Mouse (Mus musculus) heart, postnatal 14 days (tissue): ENCODE measurements around the gene Mettl26. TPM values are rescaled to one million over a fixed set of nuclear protein-coding genes. Genes with fewer than 3 reads are reported as not detected.

ENCODE experiments used
- DNase-seq, 2 experiments: peaks; one replicate each; pipeline ENCODE4 v3.0.0; 2021 to 2022
- intact Hi-C: fragments of 180-260 bp; cut with DNase I; formaldehyde crosslinking; loops from one replicate; pipeline ENCODE4 v1.15.1; 2025
- microRNA-seq, 2 experiments: library from miRNA; unstranded; fragments of <30 nt; microRNA quantifications; one replicate each; pipeline ENCODE4 v1.2.0; 2021 to 2022
- total RNA-seq, 2 experiments: library from RNA; stranded (reverse); gene quantifications; 2 replicates each; pipeline ENCODE4 v1.2.3; 2021

Mettl26 gene
- total RNA-seq, 2 experiments from 2014 or later = 11.3 to 13.2 TPM

DNA sequence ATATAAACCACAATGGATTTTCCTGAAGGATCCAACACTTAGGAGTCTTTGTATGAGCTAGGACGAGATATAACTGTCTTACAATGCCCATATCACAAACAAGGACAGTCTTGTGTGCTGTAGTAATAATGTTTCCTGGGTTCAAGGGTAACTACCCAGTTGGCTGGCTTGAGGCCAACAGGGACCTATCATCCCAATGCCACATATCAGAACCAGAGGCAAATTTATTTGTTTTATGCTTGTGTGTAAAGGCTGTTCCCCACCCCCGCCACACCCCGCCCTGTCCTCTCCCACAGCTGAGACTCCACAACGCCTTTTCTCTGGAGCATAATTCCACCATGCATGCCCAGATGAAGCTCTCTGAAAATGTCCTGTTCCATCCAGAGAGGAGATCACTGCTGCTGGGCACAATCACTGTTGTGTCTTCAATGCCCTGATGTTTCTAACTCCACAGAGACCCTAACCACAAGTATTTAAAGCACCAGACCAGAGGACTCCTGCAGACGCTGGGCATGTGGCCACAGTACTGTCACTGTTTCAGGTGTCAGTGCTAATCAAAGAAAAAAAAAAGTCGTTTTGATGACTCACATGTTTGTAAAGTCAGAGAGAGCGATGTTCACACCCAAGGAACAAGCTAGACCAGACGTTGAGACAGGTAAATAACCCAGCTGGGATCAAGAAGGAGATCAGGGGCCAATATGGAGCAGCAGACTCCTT lies 42.2 kb downstream of the Mettl26 start:
- intact Hi-C loops = no loop called here
- DNase-seq = no peak

DNA sequence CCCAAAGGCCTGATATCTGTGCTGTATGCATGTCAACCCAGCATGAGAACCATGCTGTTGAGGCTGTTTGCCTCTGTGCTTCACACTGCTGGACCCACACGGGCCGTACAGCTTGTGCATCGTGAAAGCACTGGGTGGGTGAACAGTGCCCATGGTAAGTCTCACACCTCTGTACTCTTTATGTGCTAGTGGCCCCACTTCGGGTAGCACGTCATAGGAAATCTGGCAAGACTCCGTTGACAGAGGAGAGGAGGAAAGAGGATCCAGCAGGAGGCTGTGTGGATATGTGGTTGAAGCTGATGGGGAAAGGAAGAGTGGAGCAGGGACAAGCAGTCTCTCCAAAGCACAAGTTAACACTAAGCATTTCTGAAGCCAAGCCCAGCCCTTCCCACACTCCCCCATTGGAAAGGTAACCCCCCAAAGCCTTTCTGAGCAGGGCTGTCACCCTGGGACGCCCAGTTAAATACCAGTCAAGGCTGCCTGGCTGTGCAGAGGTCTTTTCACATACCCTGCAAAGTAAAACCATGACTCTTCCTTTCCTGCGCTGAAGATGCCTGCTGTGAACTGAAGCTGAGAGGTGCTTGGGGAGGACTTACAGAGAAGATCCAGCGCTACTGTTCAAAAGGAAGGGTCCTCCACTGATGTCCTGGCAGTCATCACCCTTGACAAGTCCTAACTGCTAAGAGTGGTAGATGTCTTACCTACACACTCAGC lies 43.3 kb downstream of the Mettl26 start:
- intact Hi-C loops = no loop called here
- DNase-seq = no peak

GRCm38 (mm10) chr17:25919144-25919785 lies 44.4 kb downstream of the Mettl26 start, which contains the start of gene Rab40c:
Gene Rab40c (minus strand): TSS chr17:25919727.
- peak in 1 of 2 experiments; percentile 49 for DNase-seq
- intact Hi-C loops = no loop called here

DNA sequence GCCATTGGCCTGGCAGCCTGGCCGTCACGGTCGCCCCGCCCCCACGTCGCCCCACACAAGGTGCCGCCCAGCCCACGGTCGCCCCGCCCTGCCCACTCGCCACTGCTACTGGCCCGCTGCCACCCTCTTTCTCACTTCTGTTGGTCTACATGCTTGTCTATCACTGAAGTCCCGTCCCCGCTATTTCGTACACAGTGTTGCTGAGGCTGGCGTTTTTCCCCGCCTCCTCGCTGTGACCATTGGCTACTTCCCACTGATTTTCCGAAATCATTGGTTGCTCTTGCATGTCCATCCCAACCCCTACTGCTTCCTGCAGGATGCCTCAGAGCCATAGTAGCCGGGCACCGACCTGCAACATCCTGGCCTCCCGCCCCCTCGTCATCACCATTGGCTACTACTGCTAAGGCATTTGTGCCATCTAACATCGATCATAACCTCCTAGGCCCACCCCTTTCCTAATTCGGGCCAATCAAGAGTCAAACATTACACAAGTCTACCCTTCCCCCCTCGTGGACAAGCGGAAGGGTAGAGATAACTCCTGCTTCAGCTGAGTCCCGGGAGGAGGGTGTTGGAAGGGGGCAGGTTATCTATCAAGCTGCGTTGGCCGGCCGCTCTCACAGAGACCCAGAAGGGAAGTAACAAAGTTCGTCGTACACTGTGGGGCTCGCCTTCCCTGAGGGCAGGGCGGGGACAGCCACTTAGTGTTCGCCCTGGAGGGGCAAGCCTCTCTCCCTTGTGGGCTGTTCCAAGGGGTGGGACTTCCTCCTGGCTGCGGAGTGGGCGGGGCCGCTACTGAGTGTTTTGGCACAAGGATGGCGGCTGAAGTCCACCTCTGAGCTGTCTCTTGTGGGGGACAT lies 45.1 kb downstream of the Mettl26 start:
- intact Hi-C loops = no loop called here
- peak; percentile 100 for DNase-seq

GRCm38 (mm10) chr17:25922120-25922519 lies 47.2 kb downstream of the Mettl26 start:
- intact Hi-C loops = no loop called here
- DNase-seq = peak in 1 of 2 experiments; percentile 22

DNA sequence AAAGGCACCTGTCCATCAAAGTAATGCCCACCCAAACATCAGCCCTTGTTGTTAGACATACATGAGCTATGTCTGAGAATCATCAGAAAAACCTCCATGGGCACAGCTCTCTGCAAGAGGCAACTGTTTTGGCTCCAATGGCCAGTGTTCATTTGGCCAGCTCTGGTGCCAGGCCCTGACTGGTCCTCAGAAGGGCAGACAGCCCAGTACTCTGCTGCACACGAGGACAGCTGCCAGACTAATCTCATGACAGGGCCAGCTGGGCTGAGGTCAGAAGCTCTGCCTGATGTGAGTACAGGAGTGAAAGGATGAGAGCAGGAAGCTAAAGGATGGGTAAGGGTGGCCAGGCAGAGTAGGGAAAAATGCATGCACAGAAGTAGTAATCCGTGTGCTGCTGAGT lies 50.5 kb downstream of the Mettl26 start:
- intact Hi-C loops = loop anchor here (5.0 kb wide), 1 partner anchor 33 kb away; no protein-coding TSS in a partner anchor
- peak; percentile 40 to 72 for DNase-seq

Small RNA genes within 50 kb of the gene (microRNA-seq; reads per million reads assigned to microRNA genes)
- 1.1 to 2.8 reads per million in 2 experiments for gene Mir3082

Other genes starting within 250 kb of the Mettl26 start
- 1 to 10 TPM; 1.7 to 2.1 TPM for gene Gng13, start 157.9 kb upstream of the Mettl26 start, total RNA-seq
- gene Chtf18, start 147.7 kb upstream of the Mettl26 start, total RNA-seq = 1 to 10 TPM; 1.1 to 4.4 TPM
- gene Rpusd1, start 147.4 kb upstream of the Mettl26 start, total RNA-seq = 1 to 10 TPM; 5.0 to 5.4 TPM
- not detected for gene Mslnl, start 139.0 kb upstream of the Mettl26 start, total RNA-seq
- gene Msln, start 120.7 kb upstream of the Mettl26 start, total RNA-seq = 10 to 100 TPM; 30.0 to 34.5 TPM
- gene Narfl, start 101.3 kb upstream of the Mettl26 start, total RNA-seq = 10 to 100 TPM; 44.8 TPM
- gene Haghl, start 89.4 kb upstream of the Mettl26 start, total RNA-seq = 10 to 100 TPM; 15.0 to 15.1 TPM
- gene Ccdc78, start 88.5 kb upstream of the Mettl26 start, total RNA-seq = under 1 TPM in 1 of 2 experiments, not detected in 1; 0.17 TPM
- gene Fam173a, start 82.2 kb upstream of the Mettl26 start, total RNA-seq = 10 to 100 TPM; 36.4 to 37.4 TPM
- not detected for gene AC134908.4, start 79.4 kb upstream of the Mettl26 start, total RNA-seq
- gene Metrn, start 77.9 kb upstream of the Mettl26 start, total RNA-seq = 10 to 100 TPM; 67.1 to 74.7 TPM
- 1 to 10 TPM in 1 of 2 experiments, under 1 TPM in 1; 1.00 to 1.2 TPM for gene Fbxl16, start 66.0 kb upstream of the Mettl26 start, total RNA-seq
- gene Wdr24, start 51.4 kb upstream of the Mettl26 start, total RNA-seq = 10 to 100 TPM; 10.5 to 11.0 TPM
- gene Jmjd8, start 46.2 kb upstream of the Mettl26 start, total RNA-seq = 10 to 100 TPM; 33.1 to 34.1 TPM
- 100 to 1,000 TPM; 106 to 109 TPM for gene Stub1, start 41.7 kb upstream of the Mettl26 start, total RNA-seq
- 1 to 10 TPM; 2.5 to 3.1 TPM for gene Rhbdl1, start 37.8 kb upstream of the Mettl26 start, total RNA-seq
- 1 to 10 TPM; 2.9 to 3.0 TPM for gene Gm20683, start 33.3 kb upstream of the Mettl26 start, total RNA-seq
- gene Rhot2, start 30.2 kb upstream of the Mettl26 start, total RNA-seq = 100 to 1,000 TPM; 103 to 105 TPM
- 1 to 10 TPM; 5.2 to 5.7 TPM for gene Wdr90, start 13.6 kb upstream of the Mettl26 start, total RNA-seq
- gene Mcrip2, start 6.3 kb upstream of the Mettl26 start, total RNA-seq = 100 to 1,000 TPM; 226 to 230 TPM
- gene Wfikkn1, start 5.8 kb downstream of the Mettl26 start, total RNA-seq = under 1 TPM; 0.91 to 1.00 TPM
- gene Rab40c, start 44.7 kb downstream of the Mettl26 start, total RNA-seq = 10 to 100 TPM; 14.4 to 20.0 TPM
- gene Pigq, start 69.9 kb downstream of the Mettl26 start, total RNA-seq = 10 to 100 TPM; 60.6 to 62.7 TPM
- gene Nhlrc4, start 69.9 kb downstream of the Mettl26 start, total RNA-seq = under 1 TPM in 1 of 2 experiments, not detected in 1; 0.17 TPM
- gene A930017K11Rik, start 77.5 kb downstream of the Mettl26 start, total RNA-seq = not detected
- 10 to 100 TPM; 11.4 to 13.1 TPM for gene Capn15, start 110.7 kb downstream of the Mettl26 start, total RNA-seq
- 10 to 100 TPM; 22.7 to 25.3 TPM for gene Rab11fip3, start 194.5 kb downstream of the Mettl26 start, total RNA-seq
- gene Decr2, start 215.3 kb downstream of the Mettl26 start, total RNA-seq = 10 to 100 TPM; 10.9 to 13.0 TPM
- 1 to 10 TPM; 3.1 to 3.6 TPM for gene Nme4, start 220.5 kb downstream of the Mettl26 start, total RNA-seq
- 1 to 10 TPM; 1.2 to 1.9 TPM for gene Tmem8, start 238.2 kb downstream of the Mettl26 start, total RNA-seq
- 100 to 1,000 TPM; 100 to 115 TPM for gene Mrpl28, start 248.4 kb downstream of the Mettl26 start, total RNA-seq